Mouse (Mus musculus) NIH3T3 (cell line): ENCODE measurements around the gene Pard3.

Source experiments
- DNase-seq: peaks from one replicate; pipeline ENCODE4 v3.0.0-alpha.2; 2012; ENCODE audit warnings: low read depth

Gene Pard3

GRCm38 (mm10) chr8:127182065-127182464 lies 118.4 kb downstream of the Pard3 start:
- DNase-seq = no peak

- no peak for DNase-seq
These were observed 119.8 kb downstream of the Pard3 start for GRCm38 (mm10) chr8:127183533-127183932.

DNA sequence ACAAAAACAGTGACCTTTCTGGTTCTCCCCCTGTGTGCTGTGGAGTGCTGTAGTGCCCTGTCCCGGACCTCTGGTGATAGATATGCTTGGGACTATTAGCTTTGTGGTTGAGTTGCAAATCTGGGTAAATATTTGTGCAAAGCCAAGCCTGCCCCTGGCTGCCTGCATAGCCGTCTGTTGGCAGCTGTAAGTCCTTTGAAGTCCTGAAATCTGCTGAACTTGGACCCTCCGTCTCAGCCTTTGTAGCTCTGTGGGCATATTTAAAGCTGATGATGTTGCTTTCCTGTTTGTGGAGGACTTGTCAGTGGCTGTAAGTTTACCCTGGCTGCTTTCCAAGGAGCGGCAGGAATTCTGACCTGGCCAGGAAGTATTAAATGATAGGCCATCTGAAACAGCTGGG lies 120.3 kb downstream of the Pard3 start:
- no peak for DNase-seq

DNA sequence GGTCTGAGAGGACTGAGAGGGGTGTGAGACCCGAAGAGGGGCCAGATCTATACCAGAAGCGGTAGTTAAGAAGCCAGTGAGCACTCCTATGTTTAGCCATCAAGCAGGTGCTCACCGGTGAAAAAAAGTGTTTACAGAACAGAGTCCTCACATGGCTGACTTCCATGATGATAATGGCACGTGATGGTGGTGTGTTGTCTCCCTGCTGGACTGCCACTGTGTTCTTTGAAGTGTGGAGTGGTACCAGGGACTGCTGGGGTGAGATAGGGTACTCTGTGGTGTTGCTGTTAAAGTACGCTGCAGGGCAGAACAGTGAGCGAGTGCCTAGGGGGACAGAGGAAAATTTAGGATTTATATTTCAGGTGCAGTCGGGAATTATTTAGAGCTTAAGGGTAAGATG lies 122.2 kb downstream of the Pard3 start:
- no peak for DNase-seq

GRCm38 (mm10) chr8:127188671-127189070 lies 125.0 kb downstream of the Pard3 start:
- DNase-seq = no peak

- peak; percentile 74 for DNase-seq
These were observed 126.7 kb downstream of the Pard3 start for GRCm38 (mm10) chr8:127190350-127190749.

GRCm38 (mm10) chr8:127191387-127191786 lies 127.7 kb downstream of the Pard3 start:
- peak; percentile 80 for DNase-seq

- DNase-seq = no peak
These were observed 128.1 kb downstream of the Pard3 start for GRCm38 (mm10) chr8:127191824-127192223.

DNA sequence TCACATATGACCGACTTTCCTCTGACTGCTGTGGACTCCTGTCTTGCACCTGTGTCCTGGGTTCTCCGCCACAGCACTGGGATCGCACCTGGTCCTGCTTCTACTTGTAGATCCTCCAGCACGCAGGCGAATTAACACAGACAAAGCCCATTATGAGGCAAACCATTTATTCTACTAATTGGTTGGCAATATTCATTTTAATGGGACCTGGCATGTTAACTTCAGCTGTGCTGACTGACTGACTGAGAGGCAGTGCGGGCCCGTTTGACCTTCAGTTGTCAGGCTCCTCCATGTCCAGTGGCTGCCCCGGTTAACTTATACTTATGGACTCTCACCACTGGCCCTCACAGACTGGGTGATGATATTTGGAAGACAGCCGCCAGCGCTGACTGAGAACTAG lies 128.6 kb downstream of the Pard3 start:
- no peak for DNase-seq

DNA sequence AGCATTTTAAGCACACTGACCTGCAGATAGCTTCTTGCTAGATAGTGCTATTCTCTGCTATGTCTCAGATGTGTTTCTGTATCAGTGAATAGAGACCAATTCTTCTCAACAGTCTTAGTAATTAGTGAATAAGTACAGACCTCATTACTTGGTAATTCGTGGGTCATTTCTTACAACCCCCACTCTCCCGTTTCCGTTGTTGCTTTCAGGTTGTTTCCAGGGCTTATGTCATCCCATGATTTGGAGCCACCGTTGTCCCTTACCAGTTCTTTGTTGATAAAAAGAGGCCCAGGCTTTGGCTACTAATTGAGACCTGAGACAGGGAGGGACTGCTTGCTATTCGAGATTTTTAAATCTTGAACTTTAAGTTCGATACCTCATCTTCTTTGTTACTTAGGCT lies 129.7 kb downstream of the Pard3 start:
- no peak for DNase-seq

DNA sequence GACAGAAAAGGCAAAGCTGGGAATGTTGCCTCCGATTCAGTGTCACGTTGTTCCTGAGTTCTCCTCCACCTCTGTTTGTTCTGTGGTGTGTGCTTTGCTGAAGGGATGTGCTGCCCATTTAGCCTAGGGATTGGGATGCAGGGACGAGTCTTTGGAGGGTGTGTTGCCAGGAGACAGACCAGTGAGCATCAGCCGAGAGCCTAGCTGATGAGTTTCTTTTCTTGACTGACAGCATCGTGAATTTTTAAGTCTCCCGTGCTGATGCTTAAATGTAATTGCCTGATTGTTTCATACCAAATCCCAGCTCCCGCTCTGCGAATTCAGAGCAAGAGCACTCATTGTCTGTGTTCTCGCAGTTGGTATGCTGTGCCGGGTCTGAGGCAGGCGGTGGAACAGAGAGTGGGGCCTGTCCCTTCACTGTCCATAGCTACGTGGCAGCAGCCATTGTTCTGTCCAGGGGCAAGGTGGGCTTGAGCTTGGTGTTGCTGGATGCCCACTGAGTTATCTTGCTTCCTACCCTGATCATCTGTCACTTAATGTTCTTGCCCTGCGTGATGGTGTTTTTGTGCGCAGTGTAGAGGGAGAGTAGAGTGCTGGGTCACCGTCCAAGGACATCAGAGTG lies 131.2 kb downstream of the Pard3 start:
- no peak for DNase-seq

- no peak for DNase-seq
These were observed 133.0 kb downstream of the Pard3 start for GRCm38 (mm10) chr8:127196505-127197265.

GRCm38 (mm10) chr8:127207455-127207854 lies 143.8 kb downstream of the Pard3 start:
- DNase-seq = no peak

GRCm38 (mm10) chr8:127210621-127211020 lies 146.9 kb downstream of the Pard3 start:
- DNase-seq = no peak

DNA sequence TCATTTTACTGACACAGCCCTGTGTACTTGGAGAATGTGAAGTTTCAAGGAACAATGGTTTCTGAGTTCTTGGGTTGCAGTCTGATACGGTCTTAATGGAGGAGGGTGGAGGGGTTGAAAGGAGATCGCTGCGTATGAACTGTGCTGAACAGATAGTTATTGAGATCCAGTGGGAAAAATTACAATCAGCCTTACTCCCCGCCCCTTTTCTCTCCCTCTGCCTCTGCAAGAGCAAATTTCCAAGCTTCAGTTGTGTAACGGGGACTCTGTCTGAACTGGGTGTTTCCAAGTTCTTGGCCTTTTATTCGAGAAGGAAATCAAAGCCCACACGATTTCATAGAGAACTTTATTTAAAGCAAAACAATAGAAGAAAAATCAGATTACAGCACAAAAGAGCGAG lies 150.6 kb downstream of the Pard3 start:
- peak; percentile 27 for DNase-seq

DNA sequence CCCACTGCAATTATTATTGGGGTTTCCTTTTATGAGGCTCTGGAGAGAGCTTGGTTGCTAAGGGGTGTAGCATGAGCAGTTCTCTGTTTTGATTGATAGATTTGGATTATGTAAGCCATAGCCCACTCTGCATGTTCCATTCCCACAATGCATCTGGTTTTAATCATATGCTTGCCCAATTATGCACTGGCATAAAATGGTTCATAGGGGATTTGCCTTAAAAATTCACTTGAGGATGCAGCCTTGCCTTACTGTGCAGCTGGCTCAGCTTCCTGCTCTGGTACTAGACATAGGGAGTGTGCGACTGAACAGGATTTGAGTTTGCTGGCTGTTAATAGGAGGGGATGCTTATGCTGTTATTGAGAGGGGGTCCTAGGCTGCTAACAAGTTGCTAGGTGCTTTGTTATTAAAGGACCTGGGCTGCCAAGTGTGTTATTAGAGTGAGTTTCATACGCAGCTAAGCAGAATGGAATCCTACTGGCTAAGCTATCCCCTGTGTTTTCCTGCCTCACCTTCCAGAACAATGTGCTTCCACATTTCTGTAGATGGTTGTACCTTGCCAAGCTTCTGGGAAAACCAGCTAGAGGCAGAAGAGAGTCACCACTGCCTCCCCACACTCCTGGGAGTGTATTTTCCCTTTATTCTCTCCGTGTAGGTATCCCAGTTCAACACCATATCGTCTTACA lies 151.2 kb downstream of the Pard3 start:
- peak; percentile 48 for DNase-seq

- no peak for DNase-seq
These were observed 156.5 kb downstream of the Pard3 start for GRCm38 (mm10) chr8:127220206-127220605.

DNA sequence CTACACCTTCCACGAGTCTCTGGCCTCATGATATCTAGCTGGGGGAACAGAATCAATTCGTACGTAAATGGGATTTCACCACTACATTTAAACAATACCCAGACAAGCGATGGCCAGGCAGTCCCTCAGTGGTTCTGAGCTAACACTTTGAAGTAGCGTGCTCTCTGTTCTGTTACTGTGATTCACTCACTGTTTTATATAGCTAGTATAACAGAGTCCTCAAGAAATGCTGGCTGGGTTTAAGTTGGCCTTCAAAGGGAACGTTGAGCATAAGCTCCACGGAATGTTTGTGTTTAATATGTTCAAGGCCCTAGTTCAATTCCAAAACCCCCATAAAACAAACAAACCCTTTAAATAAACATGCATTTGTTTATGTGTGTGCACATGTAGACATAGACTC lies 156.9 kb downstream of the Pard3 start:
- DNase-seq = no peak

- peak; percentile 15 for DNase-seq
These were observed 158.7 kb downstream of the Pard3 start for GRCm38 (mm10) chr8:127222361-127222760.

DNA sequence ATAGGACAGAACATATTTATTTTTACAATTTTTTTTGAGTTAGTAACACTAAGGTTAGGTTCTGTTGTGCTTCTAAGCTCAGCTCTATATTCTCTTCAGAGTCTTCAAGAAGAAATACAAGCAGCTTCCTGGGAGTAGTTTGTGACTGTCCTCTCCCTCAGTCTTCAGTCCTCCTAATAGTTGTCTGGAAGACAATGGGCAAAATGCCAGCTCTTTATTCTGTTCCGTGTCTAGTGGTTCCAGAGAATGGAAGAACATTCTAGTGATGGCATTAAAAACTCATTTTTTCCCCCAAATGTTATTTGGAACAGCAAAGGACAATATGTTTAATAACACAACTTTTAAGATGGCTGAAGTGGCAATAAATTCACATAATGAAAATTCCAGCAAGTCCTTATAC lies 163.3 kb downstream of the Pard3 start:
- peak; percentile 28 for DNase-seq

DNA sequence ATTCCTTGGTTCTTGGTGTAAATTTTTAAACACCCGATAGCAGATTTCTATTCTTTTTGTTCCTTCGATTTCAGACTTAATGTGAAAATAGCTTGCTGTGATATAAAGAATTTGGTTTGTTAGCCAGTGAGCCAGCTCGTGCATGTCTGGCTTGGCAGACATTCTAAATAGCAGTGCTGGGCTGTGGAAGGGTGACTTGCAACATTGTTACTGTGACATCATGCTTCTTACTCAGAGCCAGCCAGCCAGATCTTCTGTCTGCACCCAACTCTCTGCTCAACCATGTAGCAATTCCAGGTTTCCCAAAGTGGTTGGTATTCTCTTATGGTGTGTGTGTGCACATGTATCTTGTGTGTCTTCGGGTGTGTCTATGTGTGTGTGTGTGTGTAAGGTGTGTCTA lies 163.7 kb downstream of the Pard3 start:
- DNase-seq = peak; percentile 81

- DNase-seq = no peak
These were observed 165.9 kb downstream of the Pard3 start for GRCm38 (mm10) chr8:127229325-127230232.
